Mouse (Mus musculus): Measurements from ENCODE around the gene Dhdds.

Dhdds gene

DNA sequence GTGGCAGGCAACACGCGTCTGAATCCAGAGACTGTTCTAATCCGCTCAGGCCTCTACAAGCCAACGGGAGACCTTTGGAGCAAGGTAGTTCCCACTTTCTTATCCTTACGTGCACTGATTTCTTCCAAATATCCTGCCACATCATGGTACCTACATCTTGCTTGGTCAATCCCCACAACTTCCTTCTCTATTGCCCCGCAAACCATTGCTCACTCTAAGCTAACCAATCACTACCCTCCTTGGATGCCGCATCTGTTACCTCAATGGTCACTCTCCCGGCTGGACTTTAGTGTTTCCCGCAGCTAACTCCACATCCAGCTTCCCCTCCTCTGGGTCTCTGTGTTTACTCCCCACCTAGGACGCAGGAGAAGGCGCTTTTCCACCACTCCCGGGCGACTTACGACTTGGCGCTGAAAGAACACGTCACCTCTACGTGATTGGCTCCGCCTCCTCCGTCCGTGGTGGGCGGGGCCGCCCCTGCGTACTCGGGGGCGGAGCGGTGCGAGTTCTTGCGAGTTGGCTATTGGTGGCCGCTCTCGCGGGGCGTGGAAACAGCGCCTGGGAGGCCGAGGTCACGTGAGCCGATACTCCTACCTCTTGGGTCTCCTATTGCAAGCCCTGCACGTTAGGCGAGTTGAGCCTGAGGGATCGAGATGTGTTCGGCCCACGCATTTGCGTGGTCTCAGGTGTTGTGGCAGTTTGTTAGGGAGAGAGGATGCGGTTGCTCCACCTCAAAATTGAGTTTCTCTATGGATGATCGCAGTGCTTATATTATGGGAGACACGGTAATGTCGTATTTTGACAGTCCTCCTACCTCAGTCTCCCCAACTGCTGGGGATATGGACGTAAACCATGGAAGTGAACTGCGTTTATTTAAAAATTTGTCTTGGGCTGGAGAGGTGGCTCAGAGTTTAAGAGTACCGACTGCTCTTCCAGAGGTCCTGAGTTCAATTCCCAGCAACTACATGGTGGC lies at the start of gene Dhdds:
Gene Dhdds, minus strand, starts transcription at position 453 of the 973 bp plus-strand sequence.
- peak; percentile 88 to 94 for DNase-seq (ENCODE audit: low read depth in 2 of 2, low spot score in 2 of 2)

DNA sequence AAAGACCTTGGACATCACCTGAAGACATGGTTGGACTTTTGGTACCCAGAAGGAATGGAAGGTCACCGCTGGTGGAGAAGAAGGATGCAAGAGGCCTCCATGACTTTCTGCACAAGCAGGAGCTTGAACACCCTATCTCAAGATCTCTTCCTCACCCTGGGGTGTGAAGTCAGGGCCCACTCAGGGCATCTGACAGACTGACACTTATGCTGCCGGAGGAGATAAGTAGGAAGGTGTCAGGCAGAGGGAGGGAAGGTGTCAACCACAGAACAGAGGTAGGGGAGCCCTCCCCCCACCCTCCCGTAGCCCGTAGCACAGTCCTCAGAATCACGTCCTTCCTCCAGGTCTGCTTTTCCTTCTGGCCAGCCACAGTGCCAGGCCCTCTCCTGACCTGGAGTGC lies 46.9 kb upstream of the Dhdds start:
- DNase-seq (ENCODE audit: low read depth in 2 of 2, low spot score in 2 of 2) = no peak

DNA sequence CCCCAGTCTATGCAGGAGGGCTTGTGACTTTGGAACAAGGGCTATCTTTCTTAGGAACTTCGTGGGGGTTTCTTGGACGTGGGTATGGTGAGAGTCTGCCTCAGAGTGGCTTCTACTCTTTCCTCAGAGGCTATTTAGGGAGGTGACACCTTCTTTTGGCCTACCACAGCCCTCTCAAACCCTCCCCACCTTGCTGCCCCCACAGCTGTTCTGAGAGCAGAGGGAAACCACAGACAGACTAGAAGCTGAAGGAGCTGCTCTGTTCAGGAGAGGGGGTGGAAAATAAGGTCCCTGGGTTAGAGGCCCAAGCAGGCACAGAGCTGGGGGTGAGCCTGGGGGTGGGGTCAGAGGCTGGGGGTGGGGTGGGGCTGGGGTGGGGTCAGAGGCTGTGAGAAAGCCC lies 42.3 kb upstream of the Dhdds start:
- DNase-seq (ENCODE audit: low read depth in 2 of 2, low spot score in 2 of 2) = peak in 1 of 2 experiments; percentile 23

DNA sequence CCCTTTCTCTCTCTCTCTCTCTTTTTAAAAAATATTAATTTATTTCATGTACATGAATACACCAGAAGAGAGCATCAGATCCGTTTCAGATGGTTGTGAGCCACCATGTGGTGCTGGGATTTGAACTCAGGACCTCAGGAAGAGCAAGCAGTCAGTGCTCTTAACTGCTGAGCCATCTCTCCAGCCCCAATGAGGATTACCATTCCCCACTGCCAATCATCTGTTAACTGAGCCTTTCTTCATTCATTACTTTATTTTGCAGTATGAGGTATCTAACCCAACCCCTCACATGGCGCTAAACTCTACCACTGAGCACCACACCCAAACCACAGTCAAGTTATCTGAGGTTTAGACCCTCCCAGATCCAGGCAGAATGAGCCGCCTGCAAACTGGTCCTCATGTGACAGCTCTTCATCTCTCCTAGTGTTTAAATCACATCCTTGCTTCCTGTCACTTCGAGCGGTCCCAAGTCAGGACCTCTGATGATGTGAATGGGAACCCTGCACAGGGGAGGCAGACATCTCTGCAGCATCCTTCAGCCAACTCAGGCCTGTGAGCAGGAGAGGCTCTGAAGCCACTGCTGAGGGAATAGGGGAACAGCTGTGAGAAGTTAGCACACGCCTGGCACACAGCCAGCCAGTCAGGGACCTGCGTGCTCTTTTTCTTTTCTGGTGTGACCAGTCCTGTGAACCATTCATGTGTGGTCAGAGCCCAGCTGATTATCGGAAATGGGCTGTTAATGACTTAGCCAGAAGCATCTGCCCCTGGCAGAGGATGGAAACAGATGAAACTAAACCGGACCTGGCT lies 40.8 kb upstream of the Dhdds start:
- peak; percentile 30 to 47 for DNase-seq (ENCODE audit: low read depth in 2 of 2, low spot score in 2 of 2)

DNA sequence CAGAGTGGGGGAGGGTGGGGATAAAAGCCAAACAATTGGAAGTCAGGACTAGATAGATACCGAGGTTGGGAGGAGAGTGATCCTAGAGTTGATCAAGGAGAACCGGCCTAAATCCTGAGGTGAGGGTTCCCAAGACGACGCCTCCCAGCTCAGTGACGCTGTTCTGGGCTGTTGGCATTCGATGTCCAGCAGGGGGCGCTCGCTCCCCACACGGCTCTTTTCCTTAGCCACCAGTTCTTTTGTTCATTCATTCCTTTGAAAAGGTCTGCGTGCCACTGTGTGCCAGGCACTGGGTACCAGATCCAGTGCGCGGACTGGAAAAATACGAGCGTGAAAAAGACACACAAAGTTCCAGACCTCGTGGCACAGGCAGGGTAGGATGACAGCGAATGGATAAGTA lies 35.2 kb upstream of the Dhdds start:
- peak; percentile 79 to 80 for DNase-seq (ENCODE audit: low read depth in 2 of 2, low spot score in 2 of 2)

- no peak for DNase-seq (ENCODE audit: low read depth in 2 of 2, low spot score in 2 of 2)
Observed at GRCm38 (mm10) chr4:134025802-134026201, 25.1 kb upstream of the Dhdds start.

DNA sequence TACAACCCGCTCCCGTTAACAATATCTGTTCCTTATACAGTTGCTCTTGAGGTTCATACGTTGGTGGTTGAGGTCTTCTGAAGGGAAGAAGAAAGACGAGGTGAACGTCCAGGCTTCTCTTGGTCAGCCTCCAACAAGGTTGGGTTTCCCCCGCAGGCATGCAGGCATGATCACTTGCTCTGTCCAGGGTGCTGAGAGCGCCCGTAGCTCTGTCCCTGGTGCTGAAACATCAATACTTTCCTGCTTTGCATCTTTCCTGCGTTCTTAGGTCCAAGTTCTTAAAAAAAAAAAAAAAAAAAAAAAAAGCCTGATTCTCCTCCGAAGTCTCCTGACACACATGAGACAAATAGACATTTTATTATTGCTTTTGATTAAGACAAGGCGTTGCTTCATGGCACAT lies 19.9 kb upstream of the Dhdds start:
- peak in 1 of 2 experiments; percentile 41 for DNase-seq (ENCODE audit: low read depth in 2 of 2, low spot score in 2 of 2)

GRCm38 (mm10) chr4:134019641-134020351 lies 19.1 kb upstream of the Dhdds start:
- DNase-seq (ENCODE audit: low read depth in 2 of 2, low spot score in 2 of 2) = no peak

GRCm38 (mm10) chr4:134019210-134019609 lies 18.5 kb upstream of the Dhdds start:
- DNase-seq (ENCODE audit: low read depth in 2 of 2, low spot score in 2 of 2) = no peak

GRCm38 (mm10) chr4:134018779-134019145 lies 18.0 kb upstream of the Dhdds start, which contains the start of gene Lin28a:
Lin28a (minus strand) TSS chr4:134018841.
- no peak for DNase-seq (ENCODE audit: low read depth in 2 of 2, low spot score in 2 of 2)

DNA sequence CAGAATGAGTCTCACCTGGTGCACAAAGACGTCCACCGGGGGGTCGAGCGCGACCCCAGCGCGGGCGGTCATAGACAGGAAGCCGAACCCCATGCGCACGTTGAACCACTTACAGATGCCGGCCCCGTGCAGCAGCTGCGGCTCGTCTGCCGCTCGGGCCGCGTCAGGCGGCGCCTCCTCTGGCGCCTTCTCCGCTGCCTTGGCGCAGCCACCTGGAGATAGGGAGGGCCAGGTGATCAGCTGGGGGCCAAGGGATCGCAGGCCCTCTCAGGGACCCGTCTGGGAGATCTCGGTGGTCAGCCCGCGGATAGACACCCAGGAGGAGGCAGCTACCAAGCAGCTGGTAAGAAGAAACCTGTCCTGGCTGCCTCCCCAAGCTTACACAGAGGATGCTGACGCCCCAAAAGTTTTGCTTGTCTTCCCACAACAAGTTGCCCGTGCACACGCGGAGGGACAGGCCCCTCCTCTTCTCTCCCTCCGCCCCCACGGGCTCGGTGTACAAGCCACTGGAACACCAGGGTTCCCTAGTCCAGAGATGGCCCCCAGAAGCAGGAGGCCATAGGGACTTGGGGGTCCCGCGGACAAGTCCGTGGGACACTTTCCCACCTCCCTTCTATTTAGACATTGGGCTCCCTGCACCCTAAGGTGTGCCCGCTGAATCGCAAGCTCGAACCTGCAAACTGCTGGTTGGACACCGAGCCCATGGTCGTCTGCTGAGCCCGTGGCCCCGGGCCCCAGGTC lies 17.5 kb upstream of the Dhdds start:
- DNase-seq (ENCODE audit: low read depth in 2 of 2, low spot score in 2 of 2) = no peak

- DNase-seq (ENCODE audit: low read depth in 2 of 2, low spot score in 2 of 2) = no peak
Observed at GRCm38 (mm10) chr4:134017201-134017865, 16.6 kb upstream of the Dhdds start.

GRCm38 (mm10) chr4:134016767-134017166 lies 16.0 kb upstream of the Dhdds start:
- DNase-seq (ENCODE audit: low read depth in 2 of 2, low spot score in 2 of 2) = no peak

DNA sequence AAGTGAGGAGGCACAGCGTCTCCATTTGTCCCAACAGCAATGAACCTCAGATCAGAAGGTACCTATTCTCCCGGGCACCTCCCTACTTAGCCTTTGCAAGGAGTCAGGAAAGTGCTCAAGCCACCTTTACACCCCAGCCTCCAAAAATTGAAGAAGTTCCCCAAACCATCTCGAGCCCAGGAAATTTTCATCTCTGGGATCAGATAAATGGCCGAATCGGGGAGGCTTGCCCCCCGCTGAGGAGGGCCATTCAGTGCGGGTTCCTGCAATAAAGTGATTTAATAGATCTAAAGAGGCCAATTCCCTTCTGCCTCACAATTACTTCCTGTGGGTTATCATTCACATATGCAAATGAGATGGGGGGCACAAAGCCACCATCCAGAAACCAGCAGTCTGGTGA lies 15.5 kb upstream of the Dhdds start:
- DNase-seq (ENCODE audit: low read depth in 2 of 2, low spot score in 2 of 2) = no peak

- peak in 1 of 2 experiments; percentile 29 for DNase-seq (ENCODE audit: low read depth in 2 of 2, low spot score in 2 of 2)
Observed at GRCm38 (mm10) chr4:134012858-134013528, 12.3 kb upstream of the Dhdds start.

- DNase-seq (ENCODE audit: low read depth in 2 of 2, low spot score in 2 of 2) = no peak
Observed at GRCm38 (mm10) chr4:134011450-134012414, 11.0 kb upstream of the Dhdds start.

GRCm38 (mm10) chr4:134009709-134010108 lies 9.0 kb upstream of the Dhdds start:
- no peak for DNase-seq (ENCODE audit: low read depth in 2 of 2, low spot score in 2 of 2)

DNA sequence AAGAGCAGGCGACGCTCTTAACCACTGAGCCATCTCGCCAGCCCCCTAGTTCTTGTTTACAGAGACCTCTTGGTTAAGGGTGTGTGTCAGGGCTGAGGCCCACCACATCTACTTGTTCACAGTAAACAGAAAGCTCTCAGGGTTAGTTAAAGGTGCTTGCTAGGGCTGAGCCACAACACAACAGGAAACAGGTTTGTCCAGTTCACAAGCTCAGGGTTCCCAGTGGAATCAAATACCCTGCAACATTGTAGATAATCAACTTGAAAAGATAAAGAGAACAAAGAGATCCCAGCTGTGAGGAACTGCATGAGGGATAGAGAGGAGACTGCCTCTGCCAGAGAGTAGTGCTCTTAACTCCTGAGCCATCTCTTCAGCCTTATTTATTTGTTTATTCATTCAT lies 6.1 kb upstream of the Dhdds start:
- no peak for DNase-seq (ENCODE audit: low read depth in 2 of 2, low spot score in 2 of 2)

Measured in CD8-positive naive resting alpha-beta T cell, adult 2 months (primary cell).